Mouse (Mus musculus) limb, embryonic 11.5 days (tissue): ENCODE data around the gene Znrf1. TPM values are rescaled to one million over a fixed set of nuclear protein-coding genes. Genes with fewer than 3 reads are reported as not detected.

Source experiments
- ATAC-seq: fragments of 200-750 bp; cut with Nextera tagmentation; 2 replicates; pipeline ENCODE4 v1.8.0; 2017; ENCODE audit warnings: low read depth; ENCODE audit not compliant: insufficient number of reproducible peaks, low FRiP score, low TSS enrichment
- DNase-seq: peaks from one replicate; pipeline ENCODE4 v3.0.0-alpha.2; 2015; ENCODE audit warnings: low spot score
- H3K27ac ChIP-seq: fragments of 300-500 bp; sonication (generic); replicated peaks from 2 replicates; pipeline ENCODE4 v1.5.1; 2014; ENCODE audit warnings: low read depth, mild to moderate bottlenecking, low read length
- H3K27me3 ChIP-seq: fragments of 300-500 bp; sonication (generic); 2 replicates; pipeline ENCODE4 v1.6.1; 2014; ENCODE audit warnings: mild to moderate bottlenecking, low read length, mixed read lengths; ENCODE audit not compliant: control insufficient read depth, insufficient read depth
- H3K36me3 ChIP-seq: fragments of 300-500 bp; sonication (generic); 2 replicates; pipeline ENCODE4 v1.6.1; 2014; ENCODE audit warnings: mild to moderate bottlenecking, low read length, moderate library complexity, mixed read lengths; ENCODE audit not compliant: control insufficient read depth, insufficient read depth
- H3K4me1 ChIP-seq: fragments of 300-500 bp; sonication (generic); 2 replicates; pipeline ENCODE4 v1.6.1; 2014; ENCODE audit warnings: low read length, mixed read lengths; ENCODE audit not compliant: control insufficient read depth, insufficient read depth
- H3K4me2 ChIP-seq: fragments of 300-500 bp; sonication (generic); 2 replicates; pipeline ENCODE4 v1.6.1; 2014; ENCODE audit warnings: low read depth, mild to moderate bottlenecking, moderate library complexity; ENCODE audit not compliant: severe bottlenecking
- H3K4me3 ChIP-seq: fragments of 300-500 bp; sonication (generic); 2 replicates; pipeline ENCODE4 v1.5.1; 2014; ENCODE audit warnings: low read depth, low read length
- H3K9ac ChIP-seq: fragments of 300-500 bp; sonication (generic); 2 replicates; pipeline ENCODE4 v1.6.1; 2014; ENCODE audit warnings: mild to moderate bottlenecking, low read length
- H3K9me3 ChIP-seq: fragments of 300-500 bp; sonication (generic); 2 replicates; pipeline ENCODE4 v1.6.1; 2016; ENCODE audit warnings: low read length; ENCODE audit not compliant: control insufficient read depth
- WGBS: fragments of 180-500 bp; shearing (Covaris S2); extraction: QIAGEN DNeasy Blood & Tissue Kit; methylation state at CpG from one replicate; pipeline ENCODE4 v1.1.7; 2014; 5-methylcytosine and 5-hydroxymethylcytosine counted together
- polyA plus RNA-seq: library from polyadenylated mRNA; unstranded; fragments of >200 nt; fragmentation: Nextera tagmentation; extraction: Ambion mirVana; gene quantifications from 2 replicates; pipeline ENCODE4 v1.2.1, GENCODE M21; 2014

Znrf1 gene
- polyA plus RNA-seq, 1 experiment from 2014 or later: 49.9 TPM

DNA sequence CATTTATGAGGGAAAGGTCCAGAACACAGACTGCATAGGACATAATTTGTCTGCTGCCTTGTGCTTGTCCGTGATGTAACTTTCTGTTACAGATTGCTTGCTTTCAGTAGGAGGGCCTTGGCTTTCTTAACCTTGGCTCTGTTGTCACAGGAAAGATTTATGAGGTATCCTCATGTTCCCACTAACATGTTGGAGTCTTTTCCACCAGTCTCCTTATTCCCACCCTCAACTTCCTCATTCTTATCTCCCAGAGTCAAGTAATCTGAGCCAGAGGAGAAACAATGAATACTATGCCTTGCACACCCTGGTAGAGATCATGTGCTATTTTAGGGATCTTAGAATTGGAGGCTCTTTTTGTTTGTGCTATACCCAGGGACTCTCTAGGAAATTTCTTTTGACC is 61.4 kb downstream of the Znrf1 start:
- no peak overlapping the region for H3K4me3 ChIP-seq
- no peak for ATAC-seq
- H3K27ac ChIP-seq: no peak overlapping the region
- WGBS: 45% methylated on average over 1 of the region's 1 CpGs
- H3K36me3 ChIP-seq: no peaks in the 10 kb centered on the region
- H3K4me2 ChIP-seq: no peak overlapping the region
- no peaks in the 10 kb centered on the region for H3K9me3 ChIP-seq
- 0 out of 2 replicates have a peak, but pooled peaks cover 3% of the 10 kb centered on the region for H3K4me1 ChIP-seq
- DNase-seq: no peak
- no peaks in the 10 kb centered on the region for H3K27me3 ChIP-seq
- H3K9ac ChIP-seq: no peak overlapping the region

DNA sequence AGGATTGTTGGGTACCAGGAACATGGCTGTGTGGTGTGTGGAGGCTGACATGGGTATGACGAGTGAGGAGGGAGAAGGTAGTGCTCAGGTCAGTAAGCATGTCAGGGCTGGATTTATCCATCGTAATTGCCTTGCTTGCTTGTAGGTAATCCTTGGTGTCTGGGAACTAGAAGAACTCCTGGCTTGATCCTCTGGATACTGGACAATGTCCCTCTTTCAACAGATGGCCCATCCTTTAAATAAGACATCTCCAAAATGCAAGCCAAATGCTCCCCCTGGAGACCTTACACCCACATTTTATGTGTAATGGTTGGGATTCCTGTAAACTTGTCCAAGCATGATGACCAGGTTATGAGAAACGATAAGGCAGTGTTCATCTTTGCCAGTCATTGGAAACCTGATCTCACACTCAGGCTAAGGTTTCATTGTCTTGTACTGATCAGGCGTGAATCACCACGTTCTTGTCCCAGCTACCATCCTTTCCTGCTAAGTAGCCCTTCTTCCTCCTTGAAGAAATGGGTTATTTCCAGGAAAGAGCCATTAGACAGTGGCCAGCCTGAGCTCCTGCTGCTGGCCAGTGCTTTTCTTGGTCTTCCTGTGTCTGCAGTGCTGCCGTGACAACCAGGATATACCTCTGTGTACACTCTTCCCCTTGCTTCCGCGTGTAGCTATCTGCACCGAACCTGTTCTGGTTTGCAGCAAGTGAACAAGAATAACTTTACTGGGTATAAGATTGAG is 64.0 kb downstream of the Znrf1 start:
- Histone ChIP-seq H3K27ac (no peak overlapping the region), H3K4me2 (no peak overlapping the region), H3K27me3 (no peaks in the 10 kb centered on the region), H3K4me1 (0 out of 2 replicates have a peak, but pooled peaks cover 3% of the 10 kb centered on the region), H3K9me3 (no peaks in the 10 kb centered on the region), H3K9ac (no peak overlapping the region), H3K36me3 (no peaks in the 10 kb centered on the region), H3K4me3 (no peak overlapping the region)
- ATAC-seq (no peak), DNase-seq (no peak)
- 85% methylated on average over 9 of the region's 9 CpGs for WGBS

DNA sequence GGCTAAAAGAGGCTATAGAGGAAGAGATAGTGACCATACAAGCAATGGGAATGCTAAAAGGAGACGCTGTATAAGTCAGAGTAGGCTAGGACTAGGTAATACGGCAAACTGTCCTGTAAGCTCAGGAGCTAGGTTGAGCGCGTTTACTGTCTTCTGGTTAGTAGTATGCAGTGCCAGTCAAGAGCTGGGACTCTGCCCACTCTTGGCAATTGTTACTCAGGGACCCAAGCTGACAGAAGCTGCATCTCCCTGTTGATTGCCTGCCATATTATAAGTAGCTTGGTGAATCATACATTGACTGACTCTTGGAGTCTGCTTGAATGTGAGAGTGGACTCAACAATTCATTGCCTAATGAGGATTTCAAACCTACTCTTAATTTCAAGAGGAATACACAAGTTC is 66.2 kb downstream of the Znrf1 start:
- no peak overlapping the region for H3K9ac ChIP-seq
- ATAC-seq (no peak), DNase-seq (no peak)
- no peak overlapping the region for H3K4me2 ChIP-seq
- H3K27ac ChIP-seq: no peak overlapping the region
- no peak overlapping the region for H3K4me3 ChIP-seq
- no peaks in the 10 kb centered on the region for H3K36me3 ChIP-seq
- 94% methylated on average over 4 of the region's 4 CpGs for WGBS
- H3K27me3 ChIP-seq: no peaks in the 10 kb centered on the region
- no peaks in the 10 kb centered on the region for H3K4me1 ChIP-seq
- no peaks in the 10 kb centered on the region for H3K9me3 ChIP-seq

DNA sequence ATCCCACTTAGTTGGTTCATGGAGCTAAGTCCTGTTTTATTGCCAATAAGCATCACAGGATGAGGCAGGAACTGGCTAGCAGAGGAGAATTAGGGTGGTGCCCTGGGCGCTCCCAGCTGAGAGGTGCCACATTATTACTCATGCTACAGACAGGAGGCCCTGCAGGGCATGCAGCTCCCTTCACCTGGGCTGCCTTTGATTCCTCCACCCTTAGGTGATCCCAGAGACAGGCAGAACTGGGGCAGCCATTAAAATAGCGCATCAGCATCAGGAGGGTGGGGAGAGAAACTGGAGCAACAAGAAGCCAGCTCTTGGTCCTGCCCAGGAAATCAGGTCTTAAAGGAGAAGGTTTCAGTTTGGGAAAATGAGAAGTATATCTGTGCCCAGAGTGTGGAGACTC is 69.1 kb downstream of the Znrf1 start:
- no peak for ATAC-seq
- no peak for DNase-seq
- Histone ChIP-seq H3K9me3 (no peaks in the 10 kb centered on the region), H3K4me2 (no peak overlapping the region), H3K4me3 (no peak overlapping the region), H3K27me3 (no peaks in the 10 kb centered on the region), H3K4me1 (no peaks in the 10 kb centered on the region), H3K27ac (no peak overlapping the region), H3K9ac (no peak overlapping the region), H3K36me3 (0 out of 2 replicates have a peak, but pooled peaks cover 1% of the 10 kb centered on the region)
- WGBS: 91% methylated on average over 2 of the region's 2 CpGs

DNA sequence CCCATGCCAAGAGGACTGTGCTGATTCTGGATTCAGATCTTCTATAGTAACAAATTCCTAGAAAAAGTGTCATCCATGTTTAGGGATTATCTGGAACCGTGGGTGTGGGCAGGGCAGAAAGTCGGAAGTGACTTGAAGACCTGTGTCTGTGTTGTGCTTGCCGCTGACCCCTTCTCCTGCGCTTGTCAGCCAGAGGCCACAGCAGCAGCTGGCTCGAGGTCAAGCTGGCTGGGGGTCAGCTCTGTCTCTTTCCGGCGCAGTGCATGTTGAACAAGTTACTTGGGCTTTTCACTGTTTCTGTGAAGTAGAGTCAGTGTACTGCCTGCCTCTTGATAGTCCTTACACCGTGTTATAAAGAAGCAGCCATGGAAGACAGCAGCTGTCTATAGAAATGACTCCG is 71.1 kb downstream of the Znrf1 start:
- Histone ChIP-seq H3K36me3 (0 out of 2 replicates have a peak, but pooled peaks cover 2% of the 10 kb centered on the region), H3K4me3 (no peak overlapping the region), H3K4me1 (no peaks in the 10 kb centered on the region), H3K4me2 (no peak overlapping the region), H3K27me3 (no peaks in the 10 kb centered on the region), H3K9me3 (no peaks in the 10 kb centered on the region), H3K9ac (no peak overlapping the region), H3K27ac (no peak overlapping the region)
- WGBS: 94% methylated on average over 9 of the region's 9 CpGs
- no peak for ATAC-seq
- no peak for DNase-seq

DNA sequence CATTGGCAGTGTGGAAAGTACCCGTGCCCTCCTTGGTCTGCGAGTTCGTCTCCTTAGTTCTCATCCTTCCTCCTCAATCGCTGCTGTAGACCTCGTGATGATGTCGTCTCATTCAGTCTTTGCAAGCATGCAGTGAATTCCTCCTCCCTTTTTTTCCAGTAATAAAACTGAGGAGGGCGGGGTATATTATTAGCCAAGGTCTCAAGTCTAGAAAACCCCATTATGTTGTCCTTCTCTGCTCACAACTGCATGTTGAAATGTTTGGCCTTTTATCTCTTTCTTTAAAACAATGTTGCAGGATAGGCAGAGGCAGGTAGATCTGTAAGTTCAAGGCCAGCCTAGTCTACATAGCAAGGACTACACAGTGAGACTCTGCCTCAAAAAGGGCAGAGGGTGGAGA is 71.5 kb downstream of the Znrf1 start:
- no peaks in the 10 kb centered on the region for H3K4me1 ChIP-seq
- H3K4me3 ChIP-seq: no peak overlapping the region
- no peak overlapping the region for H3K4me2 ChIP-seq
- DNase-seq (no peak), ATAC-seq (no peak)
- no peak overlapping the region for H3K9ac ChIP-seq
- H3K9me3 ChIP-seq: no peaks in the 10 kb centered on the region
- H3K27me3 ChIP-seq: no peaks in the 10 kb centered on the region
- no peak overlapping the region for H3K27ac ChIP-seq
- H3K36me3 ChIP-seq: 0 out of 2 replicates have a peak, but pooled peaks cover 2% of the 10 kb centered on the region
- 91% methylated on average over 7 of the region's 7 CpGs for WGBS

DNA sequence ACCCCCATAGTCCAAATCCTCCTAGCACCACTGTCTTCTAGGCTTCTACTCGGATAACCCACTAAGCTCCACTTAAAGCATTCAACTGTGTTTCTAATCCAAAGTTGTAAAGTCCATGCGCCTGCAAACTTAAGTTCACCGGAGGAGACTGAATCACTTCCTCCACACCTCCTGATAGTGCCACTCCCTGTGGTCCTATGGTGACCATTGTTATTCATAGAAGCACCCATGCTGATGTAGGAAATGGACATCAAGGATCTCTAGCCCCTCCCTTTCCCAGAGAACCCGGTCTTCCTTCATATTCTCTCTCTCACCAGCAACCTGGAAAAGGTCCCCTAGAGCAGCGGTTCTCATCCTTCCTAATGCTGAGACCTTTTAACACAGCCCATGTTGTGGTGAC is 77.3 kb downstream of the Znrf1 start:
- peaks cover 2% of the 10 kb centered on the region; the same call in 1 of the 2 replicates for H3K36me3 ChIP-seq

DNA sequence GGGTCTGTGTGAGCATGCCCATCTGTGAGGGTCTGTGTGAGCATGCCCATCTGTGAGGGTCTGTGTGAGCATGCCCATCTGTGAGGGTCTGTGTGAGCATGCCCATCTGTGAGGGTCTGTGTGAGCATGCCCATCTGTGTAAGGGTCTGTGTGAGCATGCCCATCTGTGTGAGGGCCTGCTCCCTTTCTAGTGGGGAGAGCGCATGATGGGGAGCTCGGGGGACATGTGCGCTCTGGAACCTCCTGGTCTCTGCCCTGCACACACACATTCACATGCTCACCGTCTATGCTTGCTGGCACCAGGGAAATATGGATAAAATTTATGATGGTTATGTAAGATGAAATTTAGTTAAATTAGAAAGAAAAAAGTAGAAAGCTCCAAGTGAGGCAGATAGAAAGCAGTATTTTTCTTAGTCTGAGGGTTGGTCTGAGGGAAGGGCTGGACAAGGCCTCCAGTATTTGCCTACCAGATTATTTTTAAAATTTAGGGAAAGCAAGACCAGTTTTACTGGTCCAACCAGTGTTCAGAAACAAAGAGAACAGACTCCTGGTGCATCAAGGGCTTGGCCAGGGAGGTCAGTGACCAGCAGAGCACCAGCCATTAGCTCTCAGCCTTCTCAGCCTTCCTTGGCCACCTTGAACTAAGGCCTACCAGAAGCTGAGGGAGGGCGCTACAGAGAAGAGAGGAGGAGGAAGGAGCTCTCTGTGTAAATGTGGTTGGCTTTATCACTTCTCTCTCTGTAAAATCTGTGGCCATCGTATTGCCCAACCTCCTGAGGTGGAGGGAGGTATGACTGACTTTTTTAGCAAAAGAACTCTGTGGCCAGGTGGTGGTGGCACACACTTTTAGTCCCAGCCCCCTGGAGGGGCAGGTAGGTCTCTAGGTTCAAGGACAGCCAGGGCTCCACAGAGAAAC is 79.1 kb downstream of the Znrf1 start:
- DNase-seq (no peak), ATAC-seq (no peak)
- Histone ChIP-seq H3K4me1 (no peaks in the 10 kb centered on the region), H3K36me3 (no peaks in the 10 kb centered on the region; the same call in 1 of the 2 replicates), H3K9ac (no peak overlapping the region), H3K27me3 (no peaks in the 10 kb centered on the region), H3K9me3 (no peaks in the 10 kb centered on the region), H3K4me2 (no peak overlapping the region), H3K4me3 (no peak overlapping the region), H3K27ac (no peak overlapping the region)
- WGBS: 93% methylated on average over 6 of the region's 6 CpGs

More for the DNA sequence above, 77.3 kb downstream of the Znrf1 start:
- Histone ChIP-seq H3K4me1 (no peaks in the 10 kb centered on the region), H3K4me2 (no peak overlapping the region), H3K27me3 (no peaks in the 10 kb centered on the region), H3K9ac (no peak overlapping the region), H3K27ac (no peak overlapping the region), H3K4me3 (no peak overlapping the region), H3K9me3 (no peaks in the 10 kb centered on the region)
- no peak for DNase-seq
- ATAC-seq: no peak
- WGBS: 81% methylated on average over 5 of the region's 5 CpGs
